Mouse (Mus musculus) embryonic fibroblast, embryonic 13.5 days (primary cell): Measurements from ENCODE around the gene Zic2.

Experiments used
- CTCF ChIP-seq: IDR thresholded peaks from 2 replicates; pipeline ENCODE4 v1.5.1; 2011; ENCODE audit warnings: mild to moderate bottlenecking, control low read depth, low read length, moderate library complexity, borderline replicate concordance; ENCODE audit not compliant: insufficient read depth
- POLR2A ChIP-seq: IDR thresholded peaks from 2 replicates; pipeline ENCODE4 v1.6.1; 2011; ENCODE audit warnings: low read depth, mild to moderate bottlenecking, control low read depth, low read length, moderate library complexity

- TF ChIP-seq POLR2A (no peak), CTCF (no peak)
Measured at GRCm38 (mm10) chr14:122467926-122468841, 7.1 kb upstream of the Zic2 start.
